Mouse (Mus musculus) kidney, adult 9 months (tissue): ENCODE data around the gene Glod4.

ENCODE experiments used
- DNase-seq: peaks from one replicate; pipeline ENCODE4 v3.0.0; 2022

The Glod4 gene

DNA sequence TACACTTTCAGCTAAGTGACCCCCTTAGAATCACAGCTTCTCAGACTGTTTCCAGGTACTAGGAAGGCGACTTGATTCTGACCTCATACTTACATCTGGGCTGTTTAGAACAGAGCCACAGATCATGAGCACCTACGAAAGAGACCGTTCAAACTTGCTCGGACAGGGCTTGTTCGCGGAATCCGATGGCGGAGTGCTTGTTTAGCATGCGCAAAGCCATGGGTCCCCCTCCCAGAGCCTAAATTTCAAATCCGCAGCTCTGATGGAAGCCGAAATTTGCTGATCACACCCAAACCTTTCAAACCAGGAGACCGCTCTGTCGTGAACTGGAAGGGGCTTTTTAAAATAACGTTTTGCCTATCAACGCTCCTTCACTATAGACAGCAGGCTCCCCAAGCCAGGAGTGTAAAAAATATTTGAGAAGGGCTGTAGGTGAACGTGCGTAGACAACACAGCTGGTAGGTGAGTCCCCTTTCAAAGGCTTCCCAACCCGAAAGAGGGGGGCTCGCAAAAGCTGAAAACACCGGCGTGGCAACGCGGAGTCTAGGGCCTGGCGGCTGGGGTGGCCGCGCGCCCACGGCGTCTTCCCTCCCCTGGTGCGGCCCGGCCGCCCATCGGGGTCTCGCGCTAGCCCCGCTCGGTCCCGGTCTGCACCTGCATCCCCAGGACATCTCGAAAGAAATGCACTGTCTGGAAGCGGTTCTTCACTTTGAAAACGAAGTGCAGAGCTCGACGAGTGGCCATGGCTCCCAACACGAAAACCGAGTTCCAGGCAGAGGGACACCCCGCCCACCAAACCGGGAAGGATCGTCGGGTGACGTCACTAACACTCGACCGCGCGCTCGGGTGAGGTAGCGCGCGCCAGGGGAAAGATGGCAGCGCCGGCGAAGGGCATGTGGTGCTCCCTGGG lies at the start of gene Glod4, which contains the start of gene Mrm3:
Gene Glod4, minus strand, starts transcription at position 825 of the 910 bp plus-strand sequence.
Gene Mrm3, plus strand, starts transcription at position 815 of the 910 bp plus-strand sequence.
- peak; percentile 90 for DNase-seq

DNA sequence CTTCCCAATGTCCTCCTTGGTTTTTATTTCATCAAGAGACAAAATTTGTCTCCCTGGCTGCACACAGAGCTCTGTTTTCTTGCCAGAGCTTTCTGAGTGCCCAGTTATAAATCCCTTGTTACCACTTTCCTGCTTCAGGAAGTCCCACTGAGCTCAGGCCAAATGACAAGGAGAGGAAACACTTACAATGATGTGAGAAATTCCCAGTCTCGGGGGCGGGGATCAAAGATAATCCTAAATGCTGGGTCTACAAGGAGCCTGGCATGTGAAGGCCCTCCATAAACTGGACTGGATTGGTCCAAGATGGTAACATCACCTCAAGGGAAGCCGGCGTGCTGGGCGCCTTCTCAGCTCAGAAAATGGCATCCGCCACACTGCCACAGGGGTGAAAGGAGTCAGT lies 49.3 kb upstream of the Glod4 start:
- peak; percentile 63 for DNase-seq

DNA sequence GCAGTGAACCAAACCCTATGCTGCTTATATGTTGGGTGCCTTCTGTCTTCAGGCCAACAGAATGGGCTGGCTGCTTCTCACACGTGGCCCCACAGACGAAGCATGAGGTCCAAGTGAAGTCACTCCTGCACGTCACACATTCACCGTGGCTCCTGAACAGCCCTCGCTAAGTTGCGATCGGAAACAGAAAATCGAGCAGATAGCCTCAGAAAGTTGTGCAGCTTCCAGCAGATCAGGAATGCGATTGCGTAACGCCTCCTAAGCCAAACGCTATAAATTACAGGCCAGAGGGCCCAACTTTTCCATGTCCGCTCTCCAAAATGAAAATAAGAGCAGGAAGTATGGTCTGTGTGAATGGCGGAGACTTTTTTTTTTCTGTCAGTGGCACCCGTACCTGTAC lies 48.9 kb upstream of the Glod4 start:
- peak; percentile 72 for DNase-seq

DNA sequence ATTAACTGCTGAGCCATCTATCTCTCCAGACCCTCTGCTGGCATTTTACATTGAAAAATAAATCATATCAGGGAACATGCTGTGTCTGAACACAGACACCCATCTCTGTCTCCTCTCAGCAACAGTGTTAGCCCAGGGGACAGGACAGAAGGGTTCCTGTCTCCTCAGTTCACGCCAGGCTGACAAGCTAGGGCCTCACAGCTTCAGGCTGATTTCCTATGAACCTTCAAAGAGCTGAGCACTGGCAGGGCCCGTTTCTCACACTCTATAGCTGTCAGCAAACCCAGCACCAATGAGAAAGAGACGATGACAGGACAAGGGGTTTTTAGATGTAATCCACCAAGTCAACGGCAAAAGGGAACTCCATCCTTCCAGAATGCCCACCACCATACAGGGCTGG lies 48.4 kb upstream of the Glod4 start:
- no peak for DNase-seq

DNA sequence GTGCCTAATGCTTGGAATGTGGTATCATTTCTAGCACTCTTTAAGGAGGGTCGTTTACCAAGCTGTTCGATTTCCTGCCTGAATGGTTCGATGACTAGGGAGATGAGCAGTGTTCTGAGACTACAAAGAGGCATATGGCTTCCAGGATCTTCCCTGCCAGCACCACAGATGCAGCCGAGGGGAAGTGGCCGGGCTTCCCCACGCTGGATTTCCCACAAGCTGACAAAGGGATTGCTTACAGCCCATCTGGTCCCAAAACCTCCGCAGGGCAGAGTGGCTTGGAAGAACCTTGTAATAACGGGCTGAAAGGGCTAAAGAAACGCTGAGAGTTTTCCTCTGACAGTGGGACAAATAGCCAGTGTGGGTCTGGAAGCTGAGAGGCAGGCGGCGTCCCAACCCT lies 46.8 kb upstream of the Glod4 start:
- DNase-seq: no peak

DNA sequence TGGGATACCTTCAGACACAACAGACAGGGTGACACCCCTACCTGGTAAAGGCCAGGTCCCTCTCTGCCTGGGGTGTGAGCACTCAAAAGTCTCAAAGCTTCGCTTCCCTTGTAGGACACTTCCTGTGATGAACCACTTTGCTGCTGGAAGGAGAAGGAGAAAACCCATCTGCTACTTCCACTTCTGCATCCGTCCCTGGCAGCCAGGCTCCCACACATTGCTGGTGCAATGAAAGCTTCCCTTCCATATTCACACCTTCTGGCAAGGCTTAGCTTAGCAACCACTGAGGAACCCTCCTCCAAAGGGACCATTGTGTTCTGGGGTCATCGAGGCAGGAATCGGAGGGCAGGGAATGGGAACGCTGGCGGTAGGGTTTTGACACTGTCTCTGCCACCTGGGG lies 45.1 kb upstream of the Glod4 start:
- no peak for DNase-seq

DNA sequence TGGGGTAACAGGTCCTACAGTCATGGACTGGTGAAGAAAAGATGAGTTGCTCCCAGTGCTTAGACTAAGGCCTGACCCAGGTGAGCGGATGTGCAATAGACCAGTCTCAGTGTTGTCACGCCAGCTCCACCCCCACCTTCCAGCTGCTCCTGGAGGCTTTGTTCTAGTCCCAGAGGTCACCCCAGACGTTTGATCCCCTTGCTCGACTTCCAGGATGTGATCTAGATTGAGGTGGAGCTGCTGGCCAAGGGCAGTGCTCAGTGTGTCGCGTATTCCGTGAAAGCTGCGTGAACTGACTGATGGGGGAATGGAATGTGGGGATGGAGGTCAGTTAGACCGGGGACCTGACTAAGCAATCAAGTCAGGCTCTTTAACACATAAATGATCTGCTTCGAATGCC lies 43.8 kb upstream of the Glod4 start:
- DNase-seq: no peak

DNA sequence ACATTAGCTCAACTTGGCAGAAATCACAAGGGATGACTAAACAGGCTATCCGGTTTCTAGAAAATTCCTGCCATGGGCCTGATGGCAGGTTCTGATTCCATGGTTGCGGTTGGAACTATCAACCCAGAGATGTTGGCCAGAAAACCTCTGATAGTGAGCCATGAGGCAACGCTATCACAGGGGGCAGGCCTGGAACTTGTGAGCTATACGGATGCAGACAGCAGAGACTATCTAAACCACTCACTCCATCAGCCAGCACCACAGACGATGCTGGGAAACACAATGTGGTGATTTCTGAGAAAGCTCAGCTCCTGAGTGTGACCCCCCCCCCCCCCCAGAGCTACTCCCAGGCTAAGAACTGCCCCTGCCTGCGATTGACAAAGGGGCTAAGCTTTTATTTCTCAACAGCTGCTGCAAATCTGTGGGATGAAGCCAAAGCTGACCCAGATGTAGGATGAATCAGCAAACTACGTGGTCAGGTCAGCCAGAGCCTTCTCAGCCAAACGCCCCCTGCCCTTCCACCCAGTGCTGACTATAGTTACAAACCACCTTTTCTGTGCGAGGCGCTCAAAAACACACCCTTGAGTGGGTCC lies 43.1 kb upstream of the Glod4 start:
- no peak for DNase-seq

DNA sequence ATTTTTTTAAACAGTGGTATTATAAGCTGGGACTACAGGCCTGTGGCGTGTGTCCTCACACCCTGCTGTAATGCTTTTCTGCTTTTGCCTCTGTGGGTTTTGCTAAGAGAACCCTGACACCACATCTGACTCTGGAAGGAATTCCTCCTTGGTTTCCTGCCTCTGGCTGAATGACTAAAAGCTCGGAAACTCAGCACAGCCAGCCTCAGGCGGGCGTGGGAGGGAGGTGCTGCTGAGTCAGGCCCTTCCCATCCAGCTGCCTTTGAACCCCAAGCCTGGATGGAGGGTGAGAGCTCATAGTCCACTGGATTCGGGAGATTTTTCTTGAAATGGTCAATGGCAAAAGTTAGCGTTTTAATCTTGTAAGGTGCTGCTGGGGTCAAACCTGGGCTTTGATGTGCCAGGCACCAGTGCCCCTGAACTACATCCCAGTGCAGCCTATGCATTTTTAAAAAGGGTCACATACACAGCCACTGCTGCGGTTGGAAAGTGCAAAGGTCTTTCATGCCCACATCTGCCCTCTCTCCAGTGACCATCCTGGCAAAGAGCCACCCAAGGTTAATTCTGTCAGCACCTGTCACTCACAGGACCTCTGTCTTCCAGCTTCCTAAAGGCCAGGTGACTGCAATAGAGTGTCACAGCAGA lies 42.0 kb upstream of the Glod4 start:
- DNase-seq: peak; percentile 87

DNA sequence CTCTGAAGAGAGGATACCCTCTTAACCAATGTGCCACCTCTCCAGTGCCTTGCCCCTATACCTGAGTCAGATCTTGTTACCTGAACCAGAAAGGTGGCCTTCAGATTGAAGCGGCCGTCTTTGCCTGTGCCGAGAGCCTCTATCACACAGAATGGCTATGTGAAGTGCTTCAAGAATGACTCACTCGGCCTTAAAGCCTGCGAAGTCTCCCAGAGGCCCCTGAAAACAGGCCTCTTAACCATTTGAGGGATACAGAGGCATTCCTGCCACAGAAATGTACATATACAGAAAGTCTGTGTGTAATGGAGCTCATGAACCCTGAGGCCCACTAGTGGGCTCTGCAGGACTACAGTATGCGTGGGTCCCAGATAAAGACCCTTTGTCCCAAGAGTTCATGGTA lies 40.3 kb upstream of the Glod4 start:
- no peak for DNase-seq

DNA sequence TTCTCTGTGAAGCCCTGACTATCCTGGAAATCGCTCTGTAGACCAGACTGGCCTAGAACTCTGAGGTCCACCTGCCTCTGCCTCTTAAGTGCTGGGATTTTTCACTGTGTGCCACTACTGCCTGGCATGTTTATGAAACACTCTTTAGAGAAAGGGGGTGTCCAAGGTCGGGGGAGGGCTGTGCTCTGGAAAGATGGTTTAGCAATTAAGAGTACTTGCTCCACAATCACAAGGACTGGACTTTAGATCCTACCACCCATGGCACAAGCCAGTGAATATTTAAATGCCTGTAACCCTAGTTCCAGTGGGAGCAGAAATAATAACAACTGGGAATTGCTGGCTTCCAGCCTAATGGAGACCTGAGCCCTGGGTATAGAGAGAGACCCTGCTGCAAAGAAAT lies 36.4 kb upstream of the Glod4 start:
- DNase-seq: peak; percentile 80

DNA sequence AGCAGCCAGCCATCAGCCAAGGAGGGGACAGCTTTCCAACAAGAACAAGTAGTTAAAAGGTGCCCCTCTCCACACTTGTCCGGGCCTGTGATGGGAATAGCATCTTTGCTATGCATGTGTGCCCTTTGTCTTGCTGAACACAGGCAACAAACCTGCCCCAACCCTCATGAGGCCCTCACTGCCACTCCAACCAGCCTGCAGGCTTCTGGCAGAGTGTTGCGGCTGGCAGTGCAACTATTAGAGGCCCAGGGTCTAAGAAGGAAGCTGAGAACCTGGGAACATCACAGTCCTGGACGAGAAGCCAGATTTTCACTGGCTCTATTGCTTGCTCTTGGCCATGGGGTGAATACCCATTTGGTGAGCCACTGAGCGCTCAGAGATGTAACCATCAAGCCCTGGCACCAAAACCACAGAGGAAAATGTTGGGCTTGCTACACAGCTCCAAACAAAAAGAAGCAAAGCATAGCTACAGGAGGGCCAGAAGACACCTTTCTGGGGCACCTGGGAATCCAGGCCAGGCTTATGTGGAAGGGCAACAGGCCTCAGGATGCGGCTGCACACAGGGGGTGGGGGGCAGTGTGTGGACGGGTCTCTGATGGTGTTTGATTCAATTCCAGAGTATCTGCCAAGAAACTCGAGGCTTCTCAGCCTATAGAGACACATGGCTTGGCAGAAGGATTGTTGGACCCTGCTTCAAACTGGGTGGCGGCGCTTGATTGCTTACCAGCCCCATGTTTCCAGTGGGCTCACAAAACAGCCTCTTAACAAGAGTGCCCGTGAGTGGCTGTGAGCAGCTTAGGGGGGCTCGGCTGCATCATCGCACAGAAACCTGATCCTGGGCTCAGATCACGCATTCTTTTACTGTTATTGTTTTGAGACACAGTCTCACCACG lies 35.7 kb upstream of the Glod4 start:
- no peak for DNase-seq

DNA sequence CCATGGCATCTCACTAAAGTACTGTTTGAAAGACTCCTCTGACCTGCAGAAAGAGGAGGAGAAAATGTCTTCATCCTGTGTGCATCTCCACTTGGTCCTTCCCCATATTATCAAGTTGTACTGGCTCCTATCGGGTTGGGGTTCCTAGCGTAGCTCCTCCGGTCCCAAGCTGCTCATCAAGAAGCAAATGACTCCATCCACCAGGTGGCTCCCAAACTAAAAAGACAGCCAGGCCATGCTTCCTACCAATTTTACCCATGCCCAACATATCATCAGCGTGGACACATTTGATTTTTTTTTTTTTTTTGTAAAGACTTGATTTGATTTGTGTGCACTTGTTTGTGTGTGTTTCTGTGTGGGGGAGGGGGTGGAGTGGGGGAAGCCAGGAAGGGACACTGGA lies 28.9 kb upstream of the Glod4 start:
- peak; percentile 52 for DNase-seq

DNA sequence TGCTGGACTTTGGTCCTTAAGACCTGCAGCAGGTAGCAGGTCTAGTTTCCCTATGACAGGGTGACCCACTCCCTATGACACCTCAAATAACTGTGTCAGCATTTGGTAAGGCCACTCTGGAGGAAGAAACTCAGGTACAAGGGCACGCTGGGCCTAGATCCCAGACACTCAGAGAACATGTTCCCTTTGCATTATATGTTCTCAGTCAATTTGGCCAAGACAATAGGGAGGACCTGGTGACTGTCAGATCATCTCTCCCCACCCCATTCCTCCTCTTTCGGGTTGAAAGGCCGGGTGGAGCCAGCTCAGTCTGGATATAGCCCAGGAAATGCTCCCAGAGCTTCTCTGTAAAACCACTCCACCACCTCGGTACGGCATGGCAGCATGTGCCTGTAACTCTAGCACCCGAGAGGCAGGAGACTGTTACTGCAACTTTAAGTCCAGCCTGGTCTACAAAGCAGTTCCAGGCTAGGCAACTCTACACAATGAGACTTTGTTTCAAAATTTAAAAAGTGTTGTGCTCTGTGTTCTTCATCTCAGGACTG lies 25.1 kb upstream of the Glod4 start:
- DNase-seq: no peak

DNA sequence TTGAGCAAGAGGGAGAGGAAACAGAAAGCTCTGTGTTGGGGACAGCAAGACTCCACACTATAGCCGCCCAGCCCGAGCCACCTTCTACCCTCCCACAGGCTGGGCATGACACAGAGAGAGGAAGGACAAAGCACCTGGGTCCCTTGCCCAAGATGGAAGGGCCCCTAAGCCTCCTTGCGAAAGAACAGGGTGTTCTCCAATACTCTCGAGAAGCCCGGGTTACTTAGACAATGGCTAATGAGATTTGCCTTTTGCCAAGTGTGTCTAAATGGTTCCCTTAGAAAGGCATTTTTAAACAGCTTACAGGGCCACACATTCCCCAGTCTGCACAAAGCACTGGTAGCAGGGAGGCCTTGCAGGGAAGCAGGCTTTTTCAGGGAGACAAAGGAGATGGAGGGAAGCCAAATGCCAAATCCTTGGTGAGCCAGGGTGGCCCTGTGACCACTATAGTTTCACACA lies 24.5 kb upstream of the Glod4 start:
- no peak for DNase-seq

DNA sequence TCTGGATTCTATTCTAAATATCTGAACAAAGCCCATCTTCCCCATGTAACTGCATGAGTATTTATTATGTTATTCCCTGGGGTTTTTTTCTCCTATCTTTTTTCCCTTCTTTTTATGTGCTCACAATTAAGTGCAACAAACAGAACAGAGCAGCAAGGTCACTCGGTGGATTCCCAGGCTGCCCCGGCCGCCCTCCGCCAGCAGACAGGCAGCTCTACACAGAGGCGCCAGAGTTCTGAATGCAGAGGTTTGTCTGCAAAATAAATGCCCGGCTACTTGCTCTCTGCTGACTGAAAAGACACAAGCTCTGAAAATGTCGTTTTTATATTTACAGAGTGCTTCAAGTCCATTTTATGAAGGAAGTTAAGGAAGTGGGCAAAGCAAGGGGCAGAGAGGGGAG lies 24.0 kb upstream of the Glod4 start:
- DNase-seq: no peak

DNA sequence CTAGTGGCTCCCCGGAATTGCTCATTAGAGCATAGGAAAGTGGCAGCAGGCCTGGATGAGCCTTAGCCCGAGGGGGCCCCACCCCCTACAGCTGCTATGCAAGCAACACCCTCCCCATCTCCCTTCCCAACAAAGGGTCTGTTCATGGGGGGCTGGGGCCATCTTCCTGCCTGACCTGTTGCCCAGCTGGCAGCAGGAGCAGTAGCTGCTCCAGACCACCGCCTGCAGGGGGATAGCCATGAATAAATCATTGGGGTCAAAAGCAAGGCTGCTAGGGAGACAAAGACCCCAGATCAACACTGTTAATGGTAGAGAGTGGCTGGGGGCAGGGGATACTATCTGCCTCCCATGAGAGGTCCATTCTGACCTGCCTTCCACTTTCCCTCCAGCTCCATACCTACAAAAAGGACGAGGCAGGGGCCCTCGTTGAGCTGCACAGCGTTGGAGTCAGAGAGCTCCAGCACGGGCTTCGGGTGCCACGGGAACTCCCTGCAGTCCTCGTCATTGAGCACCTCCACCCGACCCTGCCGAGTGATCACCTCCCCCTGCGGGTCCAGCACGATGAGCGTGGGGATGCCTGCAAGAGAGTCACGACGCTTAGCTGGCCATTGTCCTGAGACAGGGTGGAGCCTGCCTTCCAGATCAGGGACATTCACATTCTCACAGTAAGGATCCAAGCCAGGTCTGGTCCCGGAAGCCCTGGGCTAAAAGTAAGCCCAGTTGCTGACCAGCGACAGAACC lies 19.3 kb upstream of the Glod4 start:
- DNase-seq: no peak

DNA sequence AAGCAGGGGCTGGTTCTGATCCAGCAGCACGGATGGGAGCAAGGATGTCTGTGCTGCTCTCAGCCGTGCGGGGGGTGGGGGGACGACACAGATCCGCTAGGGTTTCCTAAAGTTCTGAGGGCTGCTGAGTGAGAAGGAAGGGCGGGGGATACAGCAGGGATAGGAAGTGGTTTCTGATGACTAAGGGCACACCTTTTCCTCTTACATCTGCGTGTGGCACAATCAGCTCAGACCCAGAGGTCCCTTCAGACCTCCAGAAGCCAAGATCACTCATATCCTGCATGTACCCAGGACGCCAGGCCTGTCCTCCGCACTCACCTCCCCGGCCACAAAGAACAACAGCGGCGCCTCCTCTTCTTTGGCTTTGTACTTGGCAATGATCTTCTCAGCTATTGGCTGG lies 17.7 kb upstream of the Glod4 start:
- DNase-seq: peak; percentile 33

DNA sequence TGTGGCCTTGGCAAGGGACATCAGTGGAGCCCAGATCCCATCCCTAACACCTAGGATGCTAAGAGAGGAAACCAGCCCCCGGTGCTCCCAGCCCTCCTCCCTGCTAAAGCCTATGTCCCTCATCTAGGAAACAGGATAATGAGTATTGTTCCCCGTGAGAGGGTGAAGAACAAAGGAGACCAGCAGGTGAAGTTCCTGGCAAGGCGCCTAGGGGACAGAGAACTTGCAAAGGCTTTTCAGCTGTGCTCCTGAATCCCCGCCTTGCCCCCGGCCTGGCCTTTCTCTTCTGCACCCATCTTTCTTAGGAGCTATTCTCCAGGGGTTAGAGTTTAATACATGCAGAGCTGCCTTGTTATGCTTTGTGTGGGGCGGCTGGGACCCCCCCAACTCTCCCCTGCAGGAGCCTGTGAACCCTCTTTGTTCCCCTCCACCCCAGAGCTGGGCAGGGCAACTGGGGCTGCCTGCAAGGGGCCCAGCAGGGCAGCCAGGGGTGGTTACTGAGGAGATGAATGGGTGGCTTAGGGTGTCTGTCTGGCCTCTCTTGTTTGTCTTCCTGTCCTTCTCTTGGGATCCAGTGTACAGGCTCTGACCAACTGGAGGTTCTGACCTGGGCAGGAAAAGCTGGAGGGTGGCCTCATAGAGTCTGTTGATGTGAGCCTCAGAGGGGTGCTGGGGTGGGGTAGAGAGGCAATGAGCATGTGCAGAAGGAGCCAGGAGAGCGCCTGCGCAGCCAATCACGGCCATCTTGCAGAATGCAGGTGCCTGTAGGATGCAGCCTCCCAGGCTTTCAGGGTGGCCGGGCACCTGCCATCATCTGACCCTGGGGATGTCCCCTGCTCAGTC lies 16.9 kb upstream of the Glod4 start:
- DNase-seq: no peak

DNA sequence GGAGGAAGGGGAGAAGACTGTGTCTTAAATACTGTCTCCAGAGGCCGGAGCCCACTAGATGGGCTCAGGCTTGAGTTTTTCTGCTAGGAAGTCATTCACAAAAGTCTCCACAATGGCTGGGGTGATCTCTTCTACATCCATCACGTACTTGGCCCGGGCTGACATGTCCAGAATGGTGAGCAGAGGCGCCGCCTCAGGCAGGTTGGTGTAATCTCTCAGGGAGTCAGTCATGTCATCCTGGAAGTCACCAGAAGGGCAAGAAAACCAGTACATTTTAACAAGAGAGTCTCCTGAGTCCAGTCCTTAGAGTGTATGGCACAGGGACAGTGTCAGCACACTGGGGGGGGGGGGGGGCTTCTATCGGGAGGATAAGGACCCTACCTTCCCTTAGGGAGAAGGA lies 15.0 kb upstream of the Glod4 start:
- no peak for DNase-seq

DNA sequence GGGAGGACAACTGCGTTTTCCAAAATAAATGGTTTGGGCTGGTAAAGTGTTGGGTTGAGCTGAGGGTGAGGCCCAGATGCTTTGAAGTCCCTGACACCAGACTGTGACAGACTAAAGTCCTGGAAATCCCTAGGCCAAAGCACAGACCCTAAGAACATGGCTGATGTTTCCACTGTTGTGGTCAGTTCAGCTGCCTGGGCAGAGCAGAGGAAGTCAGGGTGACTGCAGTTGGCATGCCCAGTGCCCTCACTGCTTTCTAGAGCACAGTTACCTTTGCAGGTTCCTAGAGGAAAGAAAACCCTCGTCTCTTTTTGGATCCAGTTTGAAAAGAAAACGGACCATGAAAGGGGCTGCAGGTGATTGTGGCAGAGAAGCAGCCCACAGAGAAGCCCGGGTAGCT lies 13.9 kb upstream of the Glod4 start:
- no peak for DNase-seq
